Mouse (Mus musculus) neural tube, embryonic 12.5 days (tissue): ENCODE measurements around the gene Gm45213. TPM values are rescaled to one million over a fixed set of nuclear protein-coding genes. Genes with fewer than 3 reads are reported as not detected.
"Not testable (repeated sequence)": the region's sequence is repeated elsewhere in the genome, so short reads cannot be mapped to it uniquely, and the experiment has no call there.

Experiments
- ATAC-seq: fragments of 200-750 bp; cut with Nextera tagmentation; 2 replicates; pipeline ENCODE4 v1.8.0; 2017; ENCODE audit warnings: low read depth, mild to moderate bottlenecking, moderate TSS enrichment, moderate library complexity; ENCODE audit not compliant: low FRiP score
- H3K27ac ChIP-seq: fragments of 300-500 bp; sonication (generic); 2 replicates; pipeline ENCODE4 v1.5.1; 2016
- H3K27me3 ChIP-seq: fragments of 300-500 bp; sonication (generic); replicated peaks from 2 replicates; pipeline ENCODE4 v1.6.1; 2016; ENCODE audit warnings: mild to moderate bottlenecking
- H3K36me3 ChIP-seq: fragments of 300-500 bp; sonication (generic); 2 replicates; pipeline ENCODE4 v1.6.1; 2016; ENCODE audit warnings: mild to moderate bottlenecking
- H3K4me1 ChIP-seq: fragments of 300-500 bp; sonication (generic); 2 replicates; pipeline ENCODE4 v1.6.1; 2016
- H3K4me2 ChIP-seq: fragments of 300-500 bp; sonication (generic); replicated peaks from 2 replicates; pipeline ENCODE4 v1.6.1; 2016; ENCODE audit warnings: mild to moderate bottlenecking
- H3K4me3 ChIP-seq: fragments of 300-500 bp; sonication (generic); 2 replicates; pipeline ENCODE4 v1.5.1; 2016
- H3K9ac ChIP-seq: fragments of 300-500 bp; sonication (generic); 2 replicates; pipeline ENCODE4 v1.6.1; 2016; ENCODE audit warnings: mild to moderate bottlenecking
- H3K9me3 ChIP-seq: fragments of 300-500 bp; sonication (generic); 2 replicates; pipeline ENCODE4 v1.6.1; 2016; ENCODE audit warnings: mild to moderate bottlenecking
- WGBS: fragments of 180-500 bp; shearing (Covaris S2); methylation state at CpG from one replicate; pipeline ENCODE4 v1.1.7; 2016; 5-methylcytosine and 5-hydroxymethylcytosine counted together
- polyA plus RNA-seq: library from polyadenylated mRNA; unstranded; fragments of >200 nt; fragmentation: Nextera tagmentation; extraction: Ambion mirVana; gene quantifications from 2 replicates; pipeline ENCODE4 v1.2.1, GENCODE M21; 2016

Gm45213 gene
- polyA plus RNA-seq, 1 experiment from 2014 or later, result not detected

DNA sequence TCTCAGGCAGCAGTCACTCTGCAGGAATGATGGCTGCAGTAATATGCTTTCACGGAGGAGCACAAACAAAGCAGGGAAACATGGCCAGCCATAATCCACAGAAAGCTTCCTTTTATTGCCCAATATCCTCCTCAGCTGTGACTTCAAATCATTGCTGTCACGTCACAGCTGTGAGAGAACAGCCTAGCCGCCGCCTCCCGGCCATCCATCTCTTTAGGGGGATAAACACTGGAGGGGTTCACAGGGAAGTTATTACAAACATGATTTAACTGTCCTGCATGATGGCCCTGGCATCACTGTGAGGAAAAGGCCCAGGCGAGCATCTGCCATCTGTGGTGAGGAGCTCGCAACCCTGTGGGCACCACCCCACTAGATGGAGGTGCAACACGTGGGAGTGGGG lies 6.6 kb upstream of the Gm45213 start:
- Histone ChIP-seq H3K4me1 (peaks cover 3% of the 10 kb centered on the region; the same call in 1 of the 2 replicates), H3K9ac (no peak overlapping the region), H3K9me3 (no peaks in the 10 kb centered on the region), H3K4me3 (no peak overlapping the region), H3K36me3 (no peaks in the 10 kb centered on the region), H3K27ac (no peak overlapping the region), H3K4me2 (no peak overlapping the region), H3K27me3 (0 out of 2 replicates have a peak, but pooled peaks cover 2% of the 10 kb centered on the region)
- 50% methylated on average over 8 of the region's 8 CpGs for WGBS
- ATAC-seq, result no peak

DNA sequence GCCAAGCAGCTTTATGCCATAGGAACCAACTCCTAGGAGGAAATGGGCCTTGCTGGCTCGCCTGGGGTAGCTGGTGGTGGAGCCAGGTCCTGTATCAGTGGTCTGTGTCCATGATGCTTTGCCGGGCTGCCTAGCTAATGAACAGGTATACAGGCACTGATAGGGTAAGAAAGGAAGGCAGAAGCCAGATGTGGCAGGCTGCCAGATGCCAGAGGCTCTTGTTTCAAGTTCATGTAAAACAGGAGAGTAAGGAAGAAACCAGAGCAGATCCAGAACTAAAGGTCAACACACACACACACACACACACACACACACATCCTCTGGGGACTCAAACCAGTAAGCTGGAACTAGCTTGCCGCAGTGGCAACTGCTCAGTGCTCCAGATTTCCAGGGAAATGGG lies 5.1 kb upstream of the Gm45213 start:
- Histone ChIP-seq H3K4me2 (no peak overlapping the region), H3K4me3 (no peak overlapping the region), H3K9me3 (no peaks in the 10 kb centered on the region), H3K27me3 (0 out of 2 replicates have a peak, but pooled peaks cover 2% of the 10 kb centered on the region), H3K9ac (no peak overlapping the region), H3K36me3 (no peaks in the 10 kb centered on the region), H3K27ac (no peak overlapping the region), H3K4me1 (peaks cover 3% of the 10 kb centered on the region; the same call in 1 of the 2 replicates)
- WGBS, result 76% methylated on average over 3 of the region's 3 CpGs
- no peak for ATAC-seq

GRCm38 (mm10) chr7:66038730-66039129 lies 4.7 kb upstream of the Gm45213 start:
- Histone ChIP-seq H3K4me1 (peaks cover 5% of the 10 kb centered on the region), H3K4me3 (no peak overlapping the region), H3K36me3 (no peaks in the 10 kb centered on the region), H3K9me3 (no peaks in the 10 kb centered on the region), H3K4me2 (no peak overlapping the region), H3K27ac (no peak overlapping the region), H3K27me3 (0 out of 2 replicates have a peak, but pooled peaks cover 2% of the 10 kb centered on the region), H3K9ac (no peak overlapping the region)
- WGBS, result 82% methylated on average over 11 of the region's 11 CpGs
- no peak for ATAC-seq

DNA sequence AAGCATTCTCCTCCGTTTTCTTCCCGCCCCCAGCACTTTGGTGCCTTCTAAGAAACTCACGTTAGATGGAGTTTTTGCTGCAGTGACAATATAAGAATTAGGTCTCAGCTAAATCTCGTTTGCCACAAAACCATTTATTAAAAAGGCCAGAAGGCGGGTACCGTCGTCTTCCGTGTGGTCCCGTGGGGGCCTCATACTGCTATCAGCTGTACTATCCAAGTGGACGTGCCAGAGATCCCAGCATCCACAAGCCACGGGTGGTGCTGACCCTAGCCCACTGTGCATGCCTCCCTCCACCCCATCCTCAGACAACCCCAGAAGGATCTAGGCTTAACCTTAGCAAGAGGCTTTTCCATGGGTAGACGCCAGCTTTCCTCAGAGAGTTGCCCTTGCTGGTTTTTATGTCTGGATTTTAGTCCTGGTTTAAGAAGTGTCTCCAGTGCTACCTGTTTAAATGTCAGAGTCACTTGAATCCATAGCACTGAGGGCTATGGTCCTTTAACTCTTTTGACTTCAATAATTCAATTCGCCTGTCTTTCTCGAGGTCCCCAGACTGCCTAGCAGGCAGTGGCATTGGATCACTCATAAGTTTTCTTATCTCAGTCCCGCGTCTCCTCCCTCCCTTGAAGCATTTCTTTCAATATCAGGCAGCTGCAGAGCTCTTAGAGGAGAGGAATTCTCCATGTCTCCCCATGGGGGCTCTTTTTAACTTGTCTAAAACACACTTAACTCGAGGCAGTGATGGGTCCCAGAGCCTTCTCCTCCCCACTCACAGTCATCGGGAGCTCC lies 3.2 kb upstream of the Gm45213 start:
- WGBS, result 81% methylated on average over 18 of the region's 18 CpGs
- Histone ChIP-seq H3K27ac (no peak overlapping the region), H3K9ac (no peak overlapping the region), H3K4me1 (peaks cover 20% of the 10 kb centered on the region), H3K4me2 (no peak overlapping the region), H3K9me3 (no peaks in the 10 kb centered on the region), H3K36me3 (no peaks in the 10 kb centered on the region), H3K4me3 (no peak overlapping the region), H3K27me3 (0 out of 2 replicates have a peak, but pooled peaks cover 2% of the 10 kb centered on the region)
- ATAC-seq, result no peak

DNA sequence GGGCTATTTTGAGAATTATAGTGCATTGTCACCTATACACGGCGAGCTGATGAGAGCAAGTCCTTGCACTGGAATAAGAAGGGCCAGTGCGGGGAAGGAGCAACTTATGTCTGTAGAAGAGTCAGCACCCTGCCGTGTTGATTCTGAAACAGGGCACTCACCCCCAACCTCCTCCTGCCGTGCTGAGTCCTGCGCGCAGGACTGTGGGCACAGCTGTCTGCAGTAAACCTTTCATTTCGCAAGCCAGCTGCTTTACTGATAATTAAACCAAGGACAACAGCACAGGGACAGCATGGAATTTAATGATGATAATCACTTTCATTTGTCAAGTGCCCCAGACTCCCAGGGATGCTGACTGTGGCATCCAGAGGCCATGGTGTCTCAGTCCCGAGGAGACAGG lies 1.2 kb downstream of the Gm45213 start:
- H3K4me3 ChIP-seq, result no peak overlapping the region
- H3K27ac ChIP-seq, result no peak overlapping the region
- no peak overlapping the region for H3K9ac ChIP-seq
- no peak overlapping the region for H3K4me2 ChIP-seq
- H3K36me3 ChIP-seq, result no peaks in the 10 kb centered on the region
- 16% methylated on average over 9 of the region's 9 CpGs for WGBS
- no peaks in the 10 kb centered on the region for H3K9me3 ChIP-seq
- no peaks in the 10 kb centered on the region; the same call in 1 of the 2 replicates for H3K27me3 ChIP-seq
- peaks cover 37% of the 10 kb centered on the region for H3K4me1 ChIP-seq
- ATAC-seq, result no peak

DNA sequence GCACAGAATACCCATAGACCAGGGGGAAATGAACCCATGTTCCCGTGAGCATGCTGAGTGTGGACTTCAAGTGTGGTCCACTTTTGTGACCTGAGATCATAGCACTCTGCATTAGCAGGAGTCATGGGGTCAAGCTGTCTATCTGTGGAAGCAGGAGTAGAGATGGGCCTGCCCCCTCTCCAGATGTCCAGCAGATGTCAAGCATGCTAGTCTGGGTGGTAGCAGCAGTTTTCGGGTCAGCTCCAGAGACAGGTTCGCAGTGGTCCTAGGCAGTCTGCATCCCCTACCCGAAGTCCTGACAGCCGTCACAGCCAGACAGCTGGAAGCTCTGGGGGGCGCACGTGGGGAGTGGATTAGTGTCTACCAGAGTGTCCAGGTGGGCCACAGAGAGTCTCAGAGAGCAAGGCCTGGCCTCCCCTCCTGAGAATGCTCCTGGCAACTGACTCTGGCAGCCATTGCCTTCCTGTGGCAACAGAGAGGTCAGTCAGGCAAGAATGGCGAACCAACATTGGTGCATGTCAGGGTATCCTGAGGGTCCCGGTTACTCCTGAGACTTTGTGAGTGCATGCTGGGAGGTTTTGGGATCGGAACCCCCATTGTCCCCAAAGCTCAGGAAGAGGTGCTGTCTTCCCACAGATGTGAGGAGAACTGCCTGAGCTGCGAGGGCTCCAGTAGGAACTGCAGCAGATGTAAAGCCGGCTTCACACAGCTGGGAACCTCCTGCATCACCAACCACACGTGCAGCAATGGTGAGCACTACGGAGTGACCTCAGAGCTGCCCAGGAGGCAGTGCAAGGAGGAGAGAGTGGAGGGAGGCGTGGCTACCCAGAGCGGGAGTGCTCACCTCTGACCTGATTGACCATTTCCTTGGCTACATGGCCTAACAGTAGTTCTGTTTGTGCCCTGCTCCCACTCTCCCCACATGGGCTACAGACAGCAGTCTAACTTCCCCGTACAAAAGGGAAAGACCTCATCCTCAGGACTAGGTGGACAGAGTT lies 3.8 kb downstream of the Gm45213 start:
- no peak overlapping the region for H3K4me2 ChIP-seq
- WGBS, result 63% methylated on average over 17 of the region's 17 CpGs
- no peak overlapping the region for H3K4me3 ChIP-seq
- H3K27ac ChIP-seq, result no peak overlapping the region
- no peak for ATAC-seq
- no peaks in the 10 kb centered on the region for H3K9me3 ChIP-seq
- peaks cover 34% of the 10 kb centered on the region for H3K4me1 ChIP-seq
- no peaks in the 10 kb centered on the region for H3K36me3 ChIP-seq
- no peak overlapping the region for H3K9ac ChIP-seq
- H3K27me3 ChIP-seq, result no peaks in the 10 kb centered on the region; the same call in 1 of the 2 replicates

GRCm38 (mm10) chr7:66047975-66048374 lies 4.6 kb downstream of the Gm45213 start:
- Histone ChIP-seq H3K27me3 (no peaks in the 10 kb centered on the region; the same call in 1 of the 2 replicates), H3K4me2 (no peak overlapping the region), H3K9me3 (no peaks in the 10 kb centered on the region), H3K27ac (no peak overlapping the region), H3K4me1 (peaks cover 34% of the 10 kb centered on the region), H3K9ac (no peak overlapping the region), H3K4me3 (no peak overlapping the region), H3K36me3 (no peaks in the 10 kb centered on the region)
- WGBS, result 83% methylated on average over 4 of the region's 4 CpGs
- ATAC-seq, result no peak

GRCm38 (mm10) chr7:66048446-66049230 lies 5.2 kb downstream of the Gm45213 start:
- no peak for ATAC-seq
- Histone ChIP-seq H3K4me1 (peaks cover 32% of the 10 kb centered on the region), H3K27ac (no peak overlapping the region), H3K36me3 (no peaks in the 10 kb centered on the region), H3K4me2 (no peak overlapping the region), H3K9ac (no peak overlapping the region), H3K4me3 (no peak overlapping the region), H3K9me3 (no peaks in the 10 kb centered on the region), H3K27me3 (no peaks in the 10 kb centered on the region; the same call in 1 of the 2 replicates)
- 84% methylated on average over 12 of the region's 12 CpGs for WGBS

DNA sequence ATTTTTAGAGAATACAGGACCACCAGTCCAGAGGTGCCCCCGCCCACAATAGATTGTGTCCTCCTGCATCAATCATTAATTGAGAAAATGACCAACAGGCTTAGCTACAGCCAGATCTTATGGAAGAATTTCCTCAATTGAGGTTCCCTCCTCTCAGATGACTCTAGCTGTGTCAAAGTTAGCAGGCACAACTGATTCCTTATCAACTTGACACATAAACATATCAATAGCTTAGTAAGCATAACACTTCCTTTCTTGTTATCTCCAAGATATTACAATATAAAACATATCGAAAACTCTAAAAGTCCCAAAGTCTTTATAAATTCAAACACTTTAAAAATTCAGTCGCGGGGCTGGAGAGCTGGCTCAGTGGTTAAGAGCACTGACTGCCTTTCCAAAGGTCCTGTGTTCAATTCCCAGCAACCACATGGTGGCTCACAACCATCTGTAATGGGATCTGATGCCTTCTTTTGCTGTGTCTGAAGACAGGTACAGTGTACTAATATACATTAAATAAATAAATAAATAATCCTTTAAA lies 10.6 kb downstream of the Gm45213 start:
- WGBS, result 87% methylated on average over 4 of the region's 4 CpGs
- H3K4me1 ChIP-seq, result no peaks in the 10 kb centered on the region
- no peak overlapping the region for H3K9ac ChIP-seq
- no peak for ATAC-seq
- no peak overlapping the region for H3K4me2 ChIP-seq
- no peak overlapping the region for H3K27ac ChIP-seq
- H3K9me3 ChIP-seq, result no peaks in the 10 kb centered on the region
- no peaks in the 10 kb centered on the region for H3K27me3 ChIP-seq
- H3K4me3 ChIP-seq, result no peak overlapping the region
- H3K36me3 ChIP-seq, result no peaks in the 10 kb centered on the region

- not testable (repeated sequence) for H3K36me3 ChIP-seq, H3K27ac ChIP-seq, H3K9ac ChIP-seq, H3K27me3 ChIP-seq, H3K4me1 ChIP-seq, H3K9me3 ChIP-seq, H3K4me3 ChIP-seq, H3K4me2 ChIP-seq, ATAC-seq
- 12% methylated on average over 2 of the region's 2 CpGs for WGBS
Observed at GRCm38 (mm10) chr7:66055356-66055755, 12.0 kb downstream of the Gm45213 start.

DNA sequence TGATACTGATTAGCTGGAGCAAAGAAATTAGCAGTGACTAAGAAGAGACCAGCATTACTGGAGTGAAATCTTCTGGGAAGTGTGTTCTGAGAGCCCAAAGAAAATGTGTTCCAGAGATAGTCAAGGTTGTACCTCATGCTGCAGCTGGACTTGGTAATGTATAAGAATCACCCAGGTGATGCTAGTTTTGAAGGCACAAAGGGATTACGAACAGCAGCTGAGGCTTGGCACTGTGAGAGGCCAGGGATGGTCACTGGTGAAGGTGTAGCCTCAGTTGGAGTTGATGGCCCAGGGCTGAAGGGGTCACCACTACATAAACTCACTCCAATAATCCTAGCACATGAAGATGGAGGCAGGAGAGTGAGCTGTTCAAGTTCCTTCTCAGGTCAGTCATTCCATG lies 15.3 kb downstream of the Gm45213 start, which contains the start of gene Snrpa1:
Gene Snrpa1, plus strand, starts transcription at position 301 of the 400 bp plus-strand sequence.
- peak within 1 kb of the TSS; percentile 85 for H3K4me2 ChIP-seq
- H3K27ac ChIP-seq, result no peak within 1 kb of the TSS
- peaks cover 9% of the 10 kb centered on the region for H3K4me1 ChIP-seq
- peak within 1 kb of the TSS; percentile 89 for H3K9ac ChIP-seq
- peak within 1 kb of the TSS; percentile 97 for H3K4me3 ChIP-seq
- ATAC-seq, result no peak
- H3K36me3 ChIP-seq, result peaks cover 10% of the 10 kb centered on the region
- H3K27me3 ChIP-seq, result no peaks in the 10 kb centered on the region
- no peaks in the 10 kb centered on the region for H3K9me3 ChIP-seq
- 86% methylated on average over 1 of the region's 1 CpGs for WGBS
